Mouse (Mus musculus): ENCODE data around the gene C2cd4c. TPM values are rescaled to one million over a fixed set of nuclear protein-coding genes. Genes with fewer than 3 reads are reported as not detected.

Gene C2cd4c
- polyA plus RNA-seq, 1 experiment from 2014 or later: 0.03 TPM

- Histone ChIP-seq H3K27me3 (ENCODE audit: insufficient read depth, low read length) (no peaks in the 10 kb centered on the region), H3K4me1 (replicated peaks; ENCODE audit: insufficient read depth, low read length) (peaks cover 4% of the 10 kb centered on the region; the same call in 1 of the 2 replicates), H3K36me3 (ENCODE audit: insufficient read depth, low read length) (no peaks in the 10 kb centered on the region), H3K4me3 (replicated peaks; ENCODE audit: low read depth, low read length) (no peak overlapping the region), H3K27ac (no peak overlapping the region; the same call in 1 of the 2 replicates), H3K4me2 (ENCODE audit: low read length) (no peak overlapping the region), H3K9me3 (replicated peaks; ENCODE audit: low read length) (no peaks in the 10 kb centered on the region), H3K9ac (ENCODE audit: low read depth, low read length) (no peak overlapping the region)
- no peak for TF ChIP-seq CTCF (IDR thresholded peaks at IDR 0.05; ENCODE audit: low read depth)
- DNase-seq (ENCODE audit: low spot score): peak; percentile 42
- WGBS: 49% methylated on average over 17 of the region's 17 CpGs
- 0 out of 2 replicates have a peak, but pooled peaks have one; percentile 33 for ATAC-seq (replicated peaks; ENCODE audit: low FRiP score, low read depth)
Measured at GRCm38 (mm10) chr10:79633006-79633777, 19.4 kb upstream of the C2cd4c start.

- Histone ChIP-seq H3K4me3 (replicated peaks; ENCODE audit: low read depth, low read length) (no peak overlapping the region), H3K4me2 (ENCODE audit: low read length) (no peak overlapping the region), H3K9ac (ENCODE audit: low read depth, low read length) (no peak overlapping the region), H3K4me1 (replicated peaks; ENCODE audit: insufficient read depth, low read length) (no peaks in the 10 kb centered on the region), H3K27ac (no peak overlapping the region), H3K36me3 (ENCODE audit: insufficient read depth, low read length) (no peaks in the 10 kb centered on the region), H3K9me3 (replicated peaks; ENCODE audit: low read length) (no peaks in the 10 kb centered on the region), H3K27me3 (ENCODE audit: insufficient read depth, low read length) (no peaks in the 10 kb centered on the region)
- DNase-seq (ENCODE audit: low spot score) (no peak), ATAC-seq (replicated peaks; ENCODE audit: low FRiP score, low read depth) (no peak)
- 73% methylated on average over 4 of the region's 4 CpGs for WGBS
- TF ChIP-seq CTCF (IDR thresholded peaks at IDR 0.05; ENCODE audit: low read depth): no peak
Measured at GRCm38 (mm10) chr10:79631432-79631831, 17.6 kb upstream of the C2cd4c start.

- no peak for TF ChIP-seq CTCF (IDR thresholded peaks at IDR 0.05; ENCODE audit: low read depth)
- H3K27me3 ChIP-seq (ENCODE audit: insufficient read depth, low read length): no peaks in the 10 kb centered on the region
- 88% methylated on average over 5 of the region's 5 CpGs for whole genome bisulfite sequencing
- ATAC-seq (replicated peaks; ENCODE audit: low FRiP score, low read depth) (no peak), DNase-seq (ENCODE audit: low spot score) (no peak)
- no peak overlapping the region for H3K4me2 ChIP-seq (ENCODE audit: low read length)
- H3K4me1 ChIP-seq (replicated peaks; ENCODE audit: insufficient read depth, low read length): no peaks in the 10 kb centered on the region
- H3K36me3 ChIP-seq (ENCODE audit: insufficient read depth, low read length): no peaks in the 10 kb centered on the region
- no peaks in the 10 kb centered on the region for H3K9me3 ChIP-seq (replicated peaks; ENCODE audit: low read length)
- no peak overlapping the region for H3K4me3 ChIP-seq (replicated peaks; ENCODE audit: low read depth, low read length)
- no peak overlapping the region for H3K9ac ChIP-seq (ENCODE audit: low read depth, low read length)
- H3K27ac ChIP-seq: no peak overlapping the region
Measured at GRCm38 (mm10) chr10:79628377-79628776, 14.6 kb upstream of the C2cd4c start.

GRCm38 (mm10) chr10:79626156-79626555 lies 12.3 kb upstream of the C2cd4c start:
- Histone ChIP-seq H3K27ac (no peak overlapping the region), H3K9ac (ENCODE audit: low read depth, low read length) (no peak overlapping the region), H3K4me2 (ENCODE audit: low read length) (no peak overlapping the region), H3K4me1 (replicated peaks; ENCODE audit: insufficient read depth, low read length) (no peaks in the 10 kb centered on the region), H3K9me3 (replicated peaks; ENCODE audit: low read length) (no peaks in the 10 kb centered on the region), H3K4me3 (replicated peaks; ENCODE audit: low read depth, low read length) (no peak overlapping the region), H3K27me3 (ENCODE audit: insufficient read depth, low read length) (no peaks in the 10 kb centered on the region), H3K36me3 (ENCODE audit: insufficient read depth, low read length) (no peaks in the 10 kb centered on the region)
- WGBS: 77% methylated on average over 10 of the region's 10 CpGs
- ATAC-seq (replicated peaks; ENCODE audit: low FRiP score, low read depth): no peak
- no peak for DNase-seq (ENCODE audit: low spot score)
- no peak for TF ChIP-seq CTCF (IDR thresholded peaks at IDR 0.05; ENCODE audit: low read depth)

GRCm38 (mm10) chr10:79625398-79625797 lies 11.6 kb upstream of the C2cd4c start:
- H3K9ac ChIP-seq (ENCODE audit: low read depth, low read length): no peak overlapping the region
- no peaks in the 10 kb centered on the region for H3K36me3 ChIP-seq (ENCODE audit: insufficient read depth, low read length)
- no peak for DNase-seq (ENCODE audit: low spot score)
- H3K27me3 ChIP-seq (ENCODE audit: insufficient read depth, low read length): no peaks in the 10 kb centered on the region
- no peaks in the 10 kb centered on the region for H3K4me1 ChIP-seq (replicated peaks; ENCODE audit: insufficient read depth, low read length)
- whole genome bisulfite sequencing: 73% methylated on average over 9 of the region's 9 CpGs
- no peak overlapping the region for H3K4me3 ChIP-seq (replicated peaks; ENCODE audit: low read depth, low read length)
- no peak for ATAC-seq (replicated peaks; ENCODE audit: low FRiP score, low read depth)
- no peak overlapping the region for H3K4me2 ChIP-seq (ENCODE audit: low read length)
- H3K9me3 ChIP-seq (replicated peaks; ENCODE audit: low read length): no peaks in the 10 kb centered on the region
- no peak overlapping the region for H3K27ac ChIP-seq
- no peak for TF ChIP-seq CTCF (IDR thresholded peaks at IDR 0.05; ENCODE audit: low read depth)

GRCm38 (mm10) chr10:79623950-79624349 lies 10.1 kb upstream of the C2cd4c start:
- no peak overlapping the region for H3K27ac ChIP-seq
- WGBS: 69% methylated on average over 12 of the region's 12 CpGs
- H3K4me3 ChIP-seq (replicated peaks; ENCODE audit: low read depth, low read length): no peak overlapping the region
- no peaks in the 10 kb centered on the region for H3K36me3 ChIP-seq (ENCODE audit: insufficient read depth, low read length)
- no peaks in the 10 kb centered on the region for H3K27me3 ChIP-seq (ENCODE audit: insufficient read depth, low read length)
- ATAC-seq (replicated peaks; ENCODE audit: low FRiP score, low read depth) (no peak), DNase-seq (ENCODE audit: low spot score) (no peak)
- H3K9ac ChIP-seq (ENCODE audit: low read depth, low read length): no peak overlapping the region
- no peak for TF ChIP-seq CTCF (IDR thresholded peaks at IDR 0.05; ENCODE audit: low read depth)
- no peaks in the 10 kb centered on the region for H3K9me3 ChIP-seq (replicated peaks; ENCODE audit: low read length)
- no peak overlapping the region for H3K4me2 ChIP-seq (ENCODE audit: low read length)
- H3K4me1 ChIP-seq (replicated peaks; ENCODE audit: insufficient read depth, low read length): no peaks in the 10 kb centered on the region
